Mouse (Mus musculus) midbrain, embryonic 13.5 days (tissue): ENCODE results near the gene Kdm6a. TPM values are rescaled to one million over a fixed set of nuclear protein-coding genes. Genes with fewer than 3 reads are reported as not detected.

ENCODE experiments used
- ATAC-seq: fragments of 200-750 bp; cut with Nextera tagmentation; 2 replicates; pipeline ENCODE4 v1.8.0; 2017; ENCODE audit warnings: mild to moderate bottlenecking, moderate TSS enrichment, moderate library complexity
- H3K27ac ChIP-seq: fragments of 300-500 bp; sonication (generic); 2 replicates; pipeline ENCODE4 v1.5.1; 2015; ENCODE audit warnings: inconsistent platforms, mild to moderate bottlenecking, moderate library complexity
- H3K27me3 ChIP-seq: fragments of 300-500 bp; sonication (generic); 2 replicates; pipeline ENCODE4 v1.6.1; 2015; ENCODE audit warnings: mild to moderate bottlenecking, inconsistent platforms
- H3K36me3 ChIP-seq: fragments of 300-500 bp; sonication (generic); 2 replicates; pipeline ENCODE4 v1.6.1; 2015; ENCODE audit warnings: mild to moderate bottlenecking, inconsistent platforms
- H3K4me1 ChIP-seq: fragments of 300-500 bp; sonication (generic); replicated peaks from 2 replicates; pipeline ENCODE4 v1.6.1; 2015; ENCODE audit warnings: inconsistent platforms
- H3K4me2 ChIP-seq: fragments of 300-500 bp; sonication (generic); replicated peaks from 2 replicates; pipeline ENCODE4 v1.6.1; 2015; ENCODE audit warnings: moderate library complexity, mild to moderate bottlenecking, inconsistent platforms
- H3K4me3 ChIP-seq: fragments of 300-500 bp; sonication (generic); replicated peaks from 2 replicates; pipeline ENCODE4 v1.5.1; 2015; ENCODE audit warnings: mild to moderate bottlenecking, inconsistent platforms
- H3K9ac ChIP-seq: fragments of 300-500 bp; sonication (generic); replicated peaks from 2 replicates; pipeline ENCODE4 v1.6.1; 2015; ENCODE audit warnings: mild to moderate bottlenecking, inconsistent platforms
- H3K9me3 ChIP-seq: fragments of 300-500 bp; sonication (generic); 2 replicates; pipeline ENCODE4 v1.6.1; 2016; ENCODE audit warnings: mild to moderate bottlenecking, inconsistent platforms
- WGBS: fragments of 180-500 bp; shearing (Covaris S2); methylation state at CpG from one replicate; pipeline ENCODE4 v1.1.7; 2015; 5-methylcytosine and 5-hydroxymethylcytosine counted together
- polyA plus RNA-seq: library from polyadenylated mRNA; unstranded; fragments of >200 nt; fragmentation: Nextera tagmentation; extraction: Ambion mirVana; gene quantifications from 2 replicates; pipeline ENCODE4 v1.2.1, GENCODE M21; 2015

The Kdm6a gene
- polyA plus RNA-seq, 1 experiment from 2014 or later, result 24.6 TPM

- no peak for ATAC-seq
- H3K4me3 ChIP-seq, result no peak overlapping the region
- H3K9ac ChIP-seq, result no peak overlapping the region
- H3K27ac ChIP-seq, result no peak overlapping the region
- no peaks in the 10 kb centered on the region for H3K36me3 ChIP-seq
- H3K4me1 ChIP-seq, result no peaks in the 10 kb centered on the region
- H3K4me2 ChIP-seq, result no peak overlapping the region
- WGBS, result 97% methylated on average over 1 of the region's 1 CpGs
- no peaks in the 10 kb centered on the region for H3K27me3 ChIP-seq
- H3K9me3 ChIP-seq, result no peaks in the 10 kb centered on the region
Observed at GRCm38 (mm10) chrX:18179492-18179891, 17.1 kb downstream of the Kdm6a start.

- Histone ChIP-seq H3K36me3 (no peaks in the 10 kb centered on the region), H3K27me3 (no peaks in the 10 kb centered on the region), H3K4me3 (no peak overlapping the region), H3K9ac (no peak overlapping the region), H3K27ac (no peak overlapping the region), H3K4me2 (no peak overlapping the region), H3K4me1 (no peaks in the 10 kb centered on the region), H3K9me3 (no peaks in the 10 kb centered on the region)
- no peak for ATAC-seq
Observed at GRCm38 (mm10) chrX:18187203-18187602, 24.8 kb downstream of the Kdm6a start.

- no peak for ATAC-seq
- Histone ChIP-seq H3K27ac (no peak overlapping the region), H3K9me3 (no peaks in the 10 kb centered on the region), H3K4me3 (no peak overlapping the region), H3K4me1 (no peaks in the 10 kb centered on the region), H3K4me2 (no peak overlapping the region), H3K36me3 (no peaks in the 10 kb centered on the region), H3K27me3 (no peaks in the 10 kb centered on the region), H3K9ac (no peak overlapping the region)
- 96% methylated on average over 2 of the region's 2 CpGs for WGBS
Observed at GRCm38 (mm10) chrX:18188293-18188692, 25.9 kb downstream of the Kdm6a start.

- Histone ChIP-seq H3K27ac (no peak overlapping the region), H3K36me3 (peaks cover 9% of the 10 kb centered on the region; the same call in 1 of the 2 replicates), H3K4me2 (no peak overlapping the region), H3K4me1 (no peaks in the 10 kb centered on the region), H3K9me3 (no peaks in the 10 kb centered on the region), H3K4me3 (no peak overlapping the region), H3K9ac (no peak overlapping the region), H3K27me3 (no peaks in the 10 kb centered on the region)
- ATAC-seq, result no peak
- 87% methylated on average over 1 of the region's 1 CpGs for WGBS
Observed at GRCm38 (mm10) chrX:18239572-18239971, 77.2 kb downstream of the Kdm6a start.

- H3K36me3 ChIP-seq, result peaks cover 12% of the 10 kb centered on the region
- H3K4me1 ChIP-seq, result no peaks in the 10 kb centered on the region
- H3K27me3 ChIP-seq, result no peaks in the 10 kb centered on the region
- no peak overlapping the region for H3K4me3 ChIP-seq
- no peak overlapping the region for H3K9ac ChIP-seq
- H3K27ac ChIP-seq, result no peak overlapping the region
- no peak overlapping the region for H3K4me2 ChIP-seq
- WGBS, result 97% methylated on average over 4 of the region's 4 CpGs
- ATAC-seq, result no peak
- no peaks in the 10 kb centered on the region for H3K9me3 ChIP-seq
Observed at GRCm38 (mm10) chrX:18250621-18251020, 88.2 kb downstream of the Kdm6a start.

- WGBS, result 55% methylated on average over 4 of the region's 4 CpGs
- no peaks in the 10 kb centered on the region for H3K27me3 ChIP-seq
- H3K9ac ChIP-seq, result no peak overlapping the region
- no peak overlapping the region for H3K27ac ChIP-seq
- H3K4me1 ChIP-seq, result no peaks in the 10 kb centered on the region
- ATAC-seq, result 0 out of 2 replicates have a peak, but pooled peaks have one; percentile 58
- H3K4me2 ChIP-seq, result no peak overlapping the region
- H3K9me3 ChIP-seq, result no peaks in the 10 kb centered on the region
- peaks cover 22% of the 10 kb centered on the region for H3K36me3 ChIP-seq
- H3K4me3 ChIP-seq, result no peak overlapping the region
Observed at GRCm38 (mm10) chrX:18254767-18255166, 92.4 kb downstream of the Kdm6a start.

- H3K9me3 ChIP-seq, result no peaks in the 10 kb centered on the region
- peak; percentile 45; the same call in 1 of the 2 replicates for ATAC-seq
- WGBS, result 96% methylated on average over 8 of the region's 8 CpGs
Observed at GRCm38 (mm10) chrX:18258238-18258809, 95.9 kb downstream of the Kdm6a start.

GRCm38 (mm10) chrX:18278561-18278960 is 116.2 kb downstream of the Kdm6a start:
- Histone ChIP-seq H3K4me3 (no peak overlapping the region), H3K27me3 (no peaks in the 10 kb centered on the region), H3K27ac (no peak overlapping the region), H3K4me1 (no peaks in the 10 kb centered on the region), H3K9ac (no peak overlapping the region), H3K36me3 (0 out of 2 replicates have a peak, but pooled peaks cover 4% of the 10 kb centered on the region), H3K9me3 (no peaks in the 10 kb centered on the region), H3K4me2 (no peak overlapping the region)
- 90% methylated on average over 5 of the region's 5 CpGs for WGBS
- no peak for ATAC-seq

More at GRCm38 (mm10) chrX:18258238-18258809, 95.9 kb downstream of the Kdm6a start:
- no peak overlapping the region for H3K9ac ChIP-seq
- peaks cover 19% of the 10 kb centered on the region for H3K36me3 ChIP-seq
- H3K27me3 ChIP-seq, result no peaks in the 10 kb centered on the region
- H3K4me1 ChIP-seq, result no peaks in the 10 kb centered on the region
- H3K4me2 ChIP-seq, result no peak overlapping the region
- H3K27ac ChIP-seq, result no peak overlapping the region
- H3K4me3 ChIP-seq, result no peak overlapping the region

- H3K9me3 ChIP-seq, result no peaks in the 10 kb centered on the region
- no peak overlapping the region for H3K4me2 ChIP-seq
- no peak overlapping the region for H3K9ac ChIP-seq
- no peaks in the 10 kb centered on the region for H3K27me3 ChIP-seq
- H3K4me3 ChIP-seq, result no peak overlapping the region
- H3K27ac ChIP-seq, result no peak overlapping the region
- H3K4me1 ChIP-seq, result no peaks in the 10 kb centered on the region
- no peak for ATAC-seq
- 0 out of 2 replicates have a peak, but pooled peaks cover 4% of the 10 kb centered on the region for H3K36me3 ChIP-seq
Observed at GRCm38 (mm10) chrX:18280134-18280533, 117.8 kb downstream of the Kdm6a start.

Other genes starting within 250 kb of the Kdm6a start
- gene Dusp21, start 16.7 kb upstream of the Kdm6a start, polyA plus RNA-seq, result not detected in 2 replicates